Mouse (Mus musculus): ENCODE results near the gene Rgl3.

Gene Rgl3

DNA sequence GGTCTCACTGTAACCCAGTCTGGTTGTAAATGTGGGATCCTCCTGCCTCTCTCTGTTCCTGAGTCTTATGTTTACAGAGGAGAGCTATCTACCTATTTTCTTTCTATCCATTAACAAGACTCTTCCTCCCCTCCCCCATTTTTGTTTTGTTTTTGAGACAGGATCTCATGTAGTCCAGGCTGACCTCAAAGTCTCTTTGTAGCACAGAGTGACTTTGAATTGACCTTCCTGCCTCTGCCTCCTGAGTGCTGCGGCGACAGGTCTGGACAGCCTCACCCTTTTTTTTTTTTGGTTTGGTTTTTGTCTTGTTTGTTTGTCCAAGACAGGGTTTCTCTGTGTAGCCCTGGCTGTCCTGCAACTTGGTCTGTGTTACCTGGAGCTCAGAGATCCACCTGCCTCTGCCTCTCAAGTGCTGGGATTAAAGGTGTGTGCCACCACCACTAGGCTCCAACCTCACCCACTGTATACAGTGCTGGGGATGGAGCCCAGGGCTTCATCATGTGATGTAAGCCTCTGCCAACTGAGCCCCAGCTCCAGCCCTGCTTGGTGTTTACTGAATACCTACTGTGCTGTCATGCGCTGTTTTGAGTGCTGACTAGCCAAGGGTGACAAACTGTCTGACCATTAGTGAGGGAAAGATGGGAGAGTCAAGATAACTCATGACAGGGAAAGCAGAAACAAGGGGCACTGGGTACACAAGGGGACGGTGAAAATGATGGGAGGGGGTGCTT is 10.7 kb downstream of the Rgl3 start:
- DNase-seq, result no peak

DNA sequence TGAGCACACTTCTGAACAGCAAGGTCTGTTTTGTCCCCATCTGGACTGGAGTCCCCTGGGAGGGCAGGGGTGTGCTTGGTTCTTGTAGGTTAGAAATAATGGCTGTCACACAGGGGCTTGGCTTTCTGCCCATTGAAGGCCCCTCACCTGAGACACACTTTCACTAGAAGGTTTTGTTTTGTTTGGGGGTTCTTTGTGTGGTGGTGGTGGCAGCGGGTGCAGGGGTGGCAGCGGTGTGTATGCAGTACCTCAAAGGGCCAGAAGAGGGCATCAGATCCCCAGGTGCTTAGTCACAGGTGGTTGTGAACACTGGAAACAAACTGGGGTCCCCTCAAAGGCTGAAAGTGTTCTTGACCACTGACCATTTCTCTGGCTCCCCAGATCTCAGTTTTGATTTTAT is 11.3 kb downstream of the Rgl3 start:
- DNase-seq, result no peak

GRCm38 (mm10) chr9:21977331-21977730 is 11.9 kb downstream of the Rgl3 start:
- no peak for DNase-seq

DNA sequence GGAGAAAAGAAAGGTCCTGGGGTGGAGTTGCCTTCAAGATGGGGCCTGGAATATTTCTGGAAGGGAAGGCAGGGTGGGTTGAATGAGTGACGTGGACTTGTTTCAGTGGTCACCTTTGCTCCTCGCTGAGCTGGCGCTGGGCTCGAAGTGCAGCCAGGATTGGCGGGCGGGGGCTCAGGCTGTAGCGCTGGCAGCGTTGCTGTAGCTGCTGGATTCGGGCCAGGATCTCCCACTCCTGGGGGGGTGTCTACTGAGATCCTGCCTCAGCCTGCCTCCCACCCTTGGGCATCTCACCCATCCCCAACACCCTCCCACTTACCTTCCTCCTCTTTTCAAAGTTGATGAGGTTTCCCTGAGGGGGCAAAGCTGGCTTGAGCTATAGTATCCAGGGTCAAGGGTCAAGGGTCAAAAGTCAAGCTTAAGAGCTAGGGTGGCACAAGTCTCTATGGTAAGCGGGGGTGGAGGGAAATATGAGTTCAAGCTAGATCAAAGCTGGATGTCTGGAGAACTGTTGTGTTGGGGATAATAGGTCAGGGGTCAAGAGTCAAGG is 12.5 kb downstream of the Rgl3 start:
- no peak for DNase-seq

DNA sequence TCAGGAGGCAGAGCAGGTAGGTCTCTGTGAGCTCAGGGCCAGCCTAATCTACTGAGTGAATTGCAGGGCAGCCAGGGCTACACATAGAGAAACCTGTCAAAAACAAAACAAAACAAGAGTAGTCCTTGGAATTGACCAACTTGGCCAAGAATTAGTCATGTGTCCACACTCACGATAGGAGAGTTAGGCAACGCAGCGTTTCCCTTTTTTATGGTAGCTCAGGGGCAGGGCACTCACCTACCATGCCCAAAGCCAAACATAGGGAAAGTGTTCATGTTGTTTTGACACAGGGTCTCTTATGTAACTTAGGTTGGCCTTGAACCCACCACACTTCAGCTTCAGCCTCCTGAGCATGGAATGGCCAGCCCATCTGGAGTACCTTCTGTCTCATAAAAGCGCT is 19.9 kb downstream of the Rgl3 start:
- DNase-seq, result no peak

GRCm38 (mm10) chr9:21968883-21969282 is 20.4 kb downstream of the Rgl3 start:
- DNase-seq, result no peak

DNA sequence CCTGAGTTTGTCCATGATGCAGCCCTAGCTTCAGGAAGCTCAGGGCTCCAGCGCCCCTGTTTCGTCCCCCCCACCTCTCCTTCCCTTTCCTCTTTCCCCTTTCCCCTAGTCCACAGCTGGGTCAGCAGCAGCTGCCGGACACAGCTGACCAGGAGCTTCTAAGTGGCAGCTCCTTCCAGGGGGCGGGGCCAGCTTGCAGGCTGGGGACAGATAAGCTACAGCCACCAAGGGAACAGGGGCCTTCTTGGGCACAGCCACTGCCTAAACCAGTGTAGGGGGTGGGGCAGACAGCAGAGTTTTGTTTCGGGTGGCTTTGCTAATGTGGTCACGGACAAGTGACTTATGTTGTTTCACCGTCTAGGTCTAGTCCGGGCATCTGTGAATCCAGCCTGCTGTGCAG is 25.8 kb downstream of the Rgl3 start, which contains the start of gene Epor:
TSS of gene Epor (minus strand) at position 90 of the 400 bp plus-strand sequence.
- no peak for DNase-seq

- DNase-seq, result peak; percentile 65
Observed at GRCm38 (mm10) chr9:21962416-21963059, 26.7 kb downstream of the Rgl3 start.

DNA sequence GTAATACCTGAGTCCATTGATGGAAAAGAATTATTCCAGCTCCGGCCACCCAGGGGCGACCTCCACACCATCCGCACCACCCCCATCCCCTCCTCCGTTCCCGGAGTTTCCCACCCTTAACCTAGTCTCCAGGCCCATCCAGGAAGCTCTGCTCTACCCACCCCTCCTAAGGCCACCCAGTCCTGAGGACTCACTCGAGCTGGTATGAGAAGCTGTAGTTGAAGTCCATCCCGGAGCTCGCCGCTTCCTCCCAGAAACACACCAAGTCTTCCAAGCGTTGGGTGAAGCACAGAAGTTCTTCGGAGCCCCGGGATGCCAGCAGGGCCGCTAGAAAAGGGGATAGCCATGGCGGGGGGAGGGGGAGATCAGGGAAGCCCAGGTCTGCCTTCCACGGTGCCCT is 27.2 kb downstream of the Rgl3 start:
- DNase-seq, result no peak

- DNase-seq, result no peak
Observed at GRCm38 (mm10) chr9:21961366-21961980, 27.8 kb downstream of the Rgl3 start.

DNA sequence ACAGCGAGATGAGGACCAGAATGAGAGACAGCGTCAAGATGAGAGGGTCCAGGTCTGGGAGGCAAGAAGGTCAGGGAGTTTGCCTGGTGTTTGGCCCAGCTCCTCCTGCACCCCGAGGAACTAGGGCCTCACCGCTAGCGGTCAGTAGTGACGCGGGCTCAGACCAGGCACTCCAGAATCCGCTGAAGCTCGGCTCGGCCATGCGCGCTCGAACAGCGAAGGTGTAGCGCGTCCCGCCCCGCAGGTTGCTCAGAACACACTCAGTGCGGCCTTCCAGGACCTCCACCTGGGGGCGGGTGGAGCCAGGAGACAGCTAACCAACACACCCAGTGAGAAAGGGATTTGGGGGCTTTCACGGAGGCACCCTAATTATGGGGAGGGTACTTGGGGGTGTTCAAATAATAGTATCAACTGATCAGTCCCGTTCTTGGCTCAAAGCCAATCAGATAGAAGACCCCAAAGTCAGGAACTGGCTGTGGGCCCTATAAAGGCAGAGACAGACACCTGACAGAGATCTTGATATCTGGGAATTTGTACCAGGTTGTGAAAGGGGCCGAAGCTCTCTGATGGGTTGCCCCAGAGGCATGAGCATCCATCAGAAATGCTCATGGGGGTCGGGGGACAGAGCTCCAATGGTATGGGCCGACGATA is 28.6 kb downstream of the Rgl3 start:
- no peak for DNase-seq

DNA sequence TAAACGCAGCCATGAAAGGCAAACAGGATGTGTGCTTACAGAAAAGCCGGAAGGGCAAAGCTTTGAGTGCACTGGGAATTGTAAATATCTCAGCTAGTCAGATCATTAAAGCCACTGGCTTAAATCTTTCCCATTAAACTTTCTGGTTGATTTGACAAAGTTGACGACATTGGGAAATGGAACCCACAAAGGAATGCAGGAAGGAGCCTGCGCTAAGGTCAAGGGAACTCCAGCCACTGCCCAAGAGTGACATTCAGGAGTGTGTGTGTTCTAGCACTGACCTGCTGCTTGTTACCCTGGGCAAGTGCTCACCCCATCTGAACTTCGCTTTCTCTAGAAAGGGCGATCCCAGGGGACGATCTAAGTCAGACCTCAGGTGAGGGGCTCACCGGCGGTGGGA is 29.1 kb downstream of the Rgl3 start:
- DNase-seq, result no peak

- no peak for DNase-seq
Observed at GRCm38 (mm10) chr9:21959244-21959643, 30.0 kb downstream of the Rgl3 start.

DNA sequence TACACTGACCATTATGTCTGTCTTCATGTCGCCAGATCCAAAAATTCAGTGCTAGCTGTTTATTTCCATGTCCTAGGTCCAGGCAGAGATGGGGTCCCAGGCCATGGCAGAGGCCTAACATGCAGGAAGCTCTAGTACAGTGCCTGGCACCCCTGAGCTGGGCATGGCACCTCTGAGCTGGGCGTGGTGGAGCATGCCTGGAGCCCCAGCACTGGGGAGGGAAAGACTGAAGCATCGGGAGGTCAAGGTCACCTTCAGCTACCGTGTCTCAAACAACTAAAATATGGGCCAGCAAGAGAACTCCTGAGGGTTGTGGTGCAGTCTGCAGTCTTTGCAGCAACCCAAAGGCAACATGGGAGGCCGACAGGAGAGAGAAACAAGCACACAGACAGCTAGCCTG is 30.9 kb downstream of the Rgl3 start:
- no peak for DNase-seq

DNA sequence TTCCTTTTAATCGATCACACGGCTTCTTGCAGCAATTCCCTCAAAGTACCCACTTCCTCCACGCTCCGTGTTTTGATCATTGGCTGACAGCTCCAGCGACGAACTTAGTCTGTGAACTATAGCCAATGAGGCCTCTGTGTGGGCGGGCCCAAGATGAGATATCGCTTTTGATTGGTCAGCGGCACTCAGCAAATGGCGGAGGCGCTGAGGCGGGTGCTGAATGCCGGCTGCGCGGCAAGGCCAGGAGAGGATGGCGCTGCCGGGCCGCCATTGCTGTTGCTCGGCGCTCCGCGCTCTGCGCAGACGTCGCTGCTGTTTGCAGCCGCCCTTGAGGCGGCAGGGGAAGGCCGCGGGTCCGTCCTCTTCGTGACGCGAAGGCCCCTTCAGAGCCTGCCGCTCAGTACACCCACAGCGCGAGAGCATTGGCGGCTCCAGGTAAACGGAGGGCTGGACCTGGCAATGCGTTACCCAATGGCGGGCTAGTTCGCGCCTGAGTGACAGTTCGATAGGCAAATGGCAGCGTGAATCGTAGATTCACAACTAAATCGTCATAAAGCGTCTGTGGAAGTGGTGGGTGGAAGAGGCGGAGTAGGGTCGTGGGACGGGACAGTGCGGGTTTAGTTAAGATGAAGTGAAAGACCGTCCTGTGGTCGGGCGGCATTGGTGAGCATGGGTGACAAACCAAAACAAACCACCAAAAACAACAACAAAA is 33.5 kb downstream of the Rgl3 start, which contains the start of gene Swsap1:
TSS of gene Swsap1 (plus strand) at position 186 of the 712 bp plus-strand sequence.
- DNase-seq, result peak; percentile 100

GRCm38 (mm10) chr9:21955225-21955569 is 34.0 kb downstream of the Rgl3 start:
- no peak for DNase-seq

- no peak for DNase-seq
Observed at GRCm38 (mm10) chr9:21954635-21955034, 34.6 kb downstream of the Rgl3 start.

- DNase-seq, result no peak
Observed at GRCm38 (mm10) chr9:21953600-21953999, 35.6 kb downstream of the Rgl3 start.

- DNase-seq, result no peak
Observed at GRCm38 (mm10) chr9:21951977-21952376, 37.3 kb downstream of the Rgl3 start.

DNA sequence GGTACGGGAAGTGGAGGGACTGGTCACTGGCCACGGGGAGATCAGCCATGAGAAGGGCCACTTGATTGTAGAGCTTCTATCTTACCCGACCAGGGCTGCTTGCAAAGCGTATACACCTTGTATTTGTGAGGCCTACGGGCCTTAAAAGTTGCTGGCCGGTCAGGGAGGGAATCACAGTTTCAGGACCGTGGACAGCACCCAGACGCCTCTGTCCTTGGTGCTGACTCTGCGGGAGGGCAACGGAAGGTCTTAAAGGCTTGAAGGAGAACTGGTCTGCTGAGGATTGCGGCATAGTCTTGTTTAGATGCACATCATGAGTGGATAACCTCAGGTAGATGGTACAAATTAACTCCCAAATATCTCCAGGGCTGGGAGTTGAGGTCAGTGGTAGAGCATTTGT is 38.9 kb downstream of the Rgl3 start:
- no peak for DNase-seq

DNA sequence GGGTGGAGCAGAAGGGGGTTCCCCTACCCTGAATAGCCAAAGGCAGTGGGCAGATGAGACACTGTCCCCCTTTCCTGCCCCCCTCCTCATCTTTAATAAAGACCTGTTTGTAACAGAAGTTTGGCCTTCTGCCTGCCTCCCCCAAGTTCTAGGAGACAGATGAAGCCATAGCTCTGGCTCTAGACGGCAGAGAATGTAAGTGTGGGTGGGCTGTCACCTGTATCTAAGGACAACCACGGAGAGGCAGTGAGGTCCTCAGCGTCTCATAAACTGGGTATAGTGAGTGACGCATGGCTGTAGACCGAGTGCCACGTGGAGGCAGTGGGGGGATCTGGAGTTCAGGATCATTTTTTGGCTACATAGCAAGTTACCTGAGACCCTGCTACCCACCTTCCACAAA is 40.5 kb downstream of the Rgl3 start:
- no peak for DNase-seq

GRCm38 (mm10) chr9:21948146-21948545 is 41.1 kb downstream of the Rgl3 start:
- no peak for DNase-seq

All from right cerebral cortex, postnatal 25 days (tissue).